Mouse (Mus musculus) skeletal muscle tissue, postnatal 0 days (tissue): ENCODE measurements around the gene Gmeb2. TPM values are rescaled to one million over a fixed set of nuclear protein-coding genes. Genes with fewer than 3 reads are reported as not detected.

Source experiments
- polyA plus RNA-seq: library from polyadenylated mRNA; unstranded; fragments of >200 nt; fragmentation: Nextera tagmentation; extraction: Ambion mirVana; gene quantifications from 2 replicates; pipeline ENCODE4 v1.2.1, GENCODE M21; 2015

Gmeb2 gene
- polyA plus RNA-seq, result 4.3 and 4.9 TPM in 2 replicates

GRCm38 (mm10) chr2:181287958-181288350, at the start of gene Gmeb2:
Gene Gmeb2 (minus strand): TSS chr2:181288035.

GRCm38 (mm10) chr2:181319248-181320102, 31.6 kb upstream of the Gmeb2 start, which contains the start of gene Rtel1:
Gene Rtel1 (plus strand): TSS chr2:181319739.

GRCm38 (mm10) chr2:181314080-181314810, 26.4 kb upstream of the Gmeb2 start, which contains the start of gene Stmn3:
Gene Stmn3 (minus strand): TSS chr2:181314500.

GRCm38 (mm10) chr2:181241602-181242313, 46.1 kb downstream of the Gmeb2 start, which contains the start of gene Helz2:
Gene Helz2 (minus strand): TSS chr2:181242027.

GRCm38 (mm10) chr2:181219538-181220216, 68.2 kb downstream of the Gmeb2 start, which contains the start of gene Fndc11:
Gene Fndc11 (plus strand): TSS chr2:181220013.

GRCm38 (mm10) chr2:181213021-181213445, 74.8 kb downstream of the Gmeb2 start, which contains the start of gene Srms:
Gene Srms (minus strand): TSS chr2:181213185.

GRCm38 (mm10) chr2:181202422-181202821, 85.4 kb downstream of the Gmeb2 start, which contains the start of gene Ptk6:
Gene Ptk6 (minus strand): TSS chr2:181202789.

Other genes starting within 250 kb of the Gmeb2 start
- 1.3 and 1.8 TPM in 2 replicates for gene Chrna4, start 244.5 kb downstream of the Gmeb2 start, polyA plus RNA-seq
- gene Kcnq2, start 152.7 kb downstream of the Gmeb2 start, polyA plus RNA-seq, result not detected in 2 replicates
- gene Eef1a2, start 131.0 kb downstream of the Gmeb2 start, polyA plus RNA-seq, result 16.3 and 16.6 TPM in 2 replicates
- gene Ppdpf, start 100.8 kb downstream of the Gmeb2 start, polyA plus RNA-seq, result 122 and 132 TPM in 2 replicates
- gene Ptk6, start 85.2 kb downstream of the Gmeb2 start, polyA plus RNA-seq, result 0.18 TPM in 1 of 2 replicates, not detected in the other
- 0.05 and 0.10 TPM in 2 replicates for gene Srms, start 74.8 kb downstream of the Gmeb2 start, polyA plus RNA-seq
- 0.15 TPM in 1 of 2 replicates, not detected in the other for gene Fndc11, start 68.0 kb downstream of the Gmeb2 start, polyA plus RNA-seq
- 0.68 and 0.71 TPM in 2 replicates for gene Helz2, start 46.0 kb downstream of the Gmeb2 start, polyA plus RNA-seq
- 0.15 and 0.42 TPM in 2 replicates for gene Stmn3, start 26.5 kb upstream of the Gmeb2 start, polyA plus RNA-seq
- 12.0 and 13.4 TPM in 2 replicates for gene Rtel1, start 31.7 kb upstream of the Gmeb2 start, polyA plus RNA-seq
- 21.8 and 22.9 TPM in 2 replicates for gene Zgpat, start 76.9 kb upstream of the Gmeb2 start, polyA plus RNA-seq
- 38.2 and 40.4 TPM in 2 replicates for gene Arfrp1, start 77.4 kb upstream of the Gmeb2 start, polyA plus RNA-seq
- gene Lime1, start 92.0 kb upstream of the Gmeb2 start, polyA plus RNA-seq, result 7.3 and 8.7 TPM in 2 replicates
- 5.7 and 6.2 TPM in 2 replicates for gene Zbtb46, start 171.4 kb upstream of the Gmeb2 start, polyA plus RNA-seq
- gene Abhd16b, start 205.2 kb upstream of the Gmeb2 start, polyA plus RNA-seq, result 0.18 and 0.28 TPM in 2 replicates
- gene Tpd52l2, start 209.1 kb upstream of the Gmeb2 start, polyA plus RNA-seq, result 111 and 112 TPM in 2 replicates
- gene Dnajc5, start 232.4 kb upstream of the Gmeb2 start, polyA plus RNA-seq, result 67.9 and 68.2 TPM in 2 replicates